Mouse (Mus musculus): ENCODE measurements around the gene Pdzrn3. TPM values are rescaled to one million over a fixed set of nuclear protein-coding genes. Genes with fewer than 3 reads are reported as not detected.

Pdzrn3 gene
- total and polyA plus RNA-seq, 3 experiments: 0.33 TPM; not detected in 2

DNA sequence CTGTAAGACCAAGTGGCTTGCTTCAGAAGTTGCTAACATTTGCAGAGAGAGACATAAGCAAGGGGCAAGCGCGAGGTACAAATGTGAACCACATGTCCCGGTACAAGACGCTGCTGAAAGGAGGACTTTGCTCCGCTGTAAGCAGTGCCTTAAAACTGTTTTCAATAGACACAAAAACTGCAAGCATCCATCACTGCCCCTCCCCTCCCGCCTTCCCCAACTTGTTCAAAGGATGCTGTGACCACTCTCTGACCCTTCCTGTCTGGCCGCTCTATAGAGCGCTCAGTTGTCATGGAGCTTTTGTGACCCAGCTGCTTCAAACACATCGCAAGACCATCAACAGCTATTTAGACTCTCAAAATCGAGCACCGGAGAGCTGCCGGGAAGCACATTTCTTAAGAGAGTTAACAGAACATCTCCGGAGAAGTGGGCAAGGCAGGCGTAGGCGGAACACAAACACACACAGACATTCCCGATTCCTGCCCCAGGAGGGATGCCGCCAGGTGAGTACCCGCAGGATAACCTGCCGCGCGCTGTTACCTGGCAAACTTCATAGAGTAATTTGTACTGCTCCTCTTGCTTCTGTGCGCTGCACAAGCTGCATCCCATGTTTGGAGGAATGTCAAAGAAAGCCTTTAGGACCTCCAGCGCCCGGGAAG lies 179.3 kb downstream of the Pdzrn3 start:
- DNase-seq (ENCODE audit: low spot score): no peak
- H3K4me3 ChIP-seq (ENCODE audit: low read depth, low read length): no peak overlapping the region
- no peaks in the 10 kb centered on the region for H3K36me3 ChIP-seq (replicated peaks)
- no peaks in the 10 kb centered on the region for H3K27me3 ChIP-seq (ENCODE audit: insufficient read depth, low read length)
- no peak for ATAC-seq (ENCODE audit: extremely low read depth, insufficient number of reproducible peaks, low FRiP score, poor library complexity, severe bottlenecking)
- TF ChIP-seq TAL1 (conservative IDR thresholded peaks at IDR 0.05; ENCODE audit: low read depth, low read length) (no peak), GATA1 (IDR thresholded peaks at IDR 0.05; ENCODE audit: borderline replicate concordance, low read length) (no peak), CTCF (IDR thresholded peaks at IDR 0.05; ENCODE audit: low read depth, low read length) (no peak), GATA2 (IDR thresholded peaks at IDR 0.05; ENCODE audit: borderline replicate concordance, low read depth, low read length) (no peak), POLR2AphosphoS5 (IDR thresholded peaks at IDR 0.05; ENCODE audit: insufficient replicate concordance, low read depth, low read length) (no peak)
- H3K4me1 ChIP-seq (ENCODE audit: insufficient read depth, low read depth, low read length): no peaks in the 10 kb centered on the region
- H3K9me3 ChIP-seq (replicated peaks): peaks cover 72% of the 10 kb centered on the region

DNA sequence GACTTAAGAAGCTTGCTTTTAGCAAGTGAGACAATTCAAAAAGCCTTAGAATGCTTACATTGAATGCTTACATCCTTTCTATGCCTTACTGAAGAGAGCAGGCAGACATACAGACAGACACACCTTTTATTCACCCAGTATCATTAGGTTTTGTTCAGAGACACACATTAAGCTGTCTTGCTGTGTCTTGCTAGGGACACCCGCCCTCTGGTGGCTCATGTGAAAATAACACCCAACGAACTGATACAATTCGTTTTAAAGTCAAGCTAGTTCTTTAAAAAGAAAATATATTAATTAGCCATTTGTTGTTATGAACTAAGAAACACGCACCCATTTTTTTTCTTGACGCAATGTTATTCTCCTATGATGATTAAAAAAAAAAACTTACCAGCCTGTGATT lies 180.1 kb downstream of the Pdzrn3 start:
- no peak for ATAC-seq (ENCODE audit: extremely low read depth, insufficient number of reproducible peaks, low FRiP score, poor library complexity, severe bottlenecking)
- H3K4me1 ChIP-seq (ENCODE audit: insufficient read depth, low read depth, low read length): no peaks in the 10 kb centered on the region
- TF ChIP-seq GATA2 (IDR thresholded peaks at IDR 0.05; ENCODE audit: borderline replicate concordance, low read depth, low read length) (no peak), TAL1 (conservative IDR thresholded peaks at IDR 0.05; ENCODE audit: low read depth, low read length) (no peak), GATA1 (IDR thresholded peaks at IDR 0.05; ENCODE audit: borderline replicate concordance, low read length) (no peak), CTCF (IDR thresholded peaks at IDR 0.05; ENCODE audit: low read depth, low read length) (no peak), POLR2AphosphoS5 (IDR thresholded peaks at IDR 0.05; ENCODE audit: insufficient replicate concordance, low read depth, low read length) (no peak)
- no peak for DNase-seq (ENCODE audit: low spot score)
- no peak overlapping the region for H3K4me3 ChIP-seq (ENCODE audit: low read depth, low read length)
- H3K36me3 ChIP-seq (replicated peaks): no peaks in the 10 kb centered on the region
- peaks cover 72% of the 10 kb centered on the region for H3K9me3 ChIP-seq (replicated peaks)
- no peaks in the 10 kb centered on the region for H3K27me3 ChIP-seq (ENCODE audit: insufficient read depth, low read length)

GRCm38 (mm10) chr6:101195891-101196290 lies 181.8 kb downstream of the Pdzrn3 start:
- no peak for ATAC-seq (ENCODE audit: extremely low read depth, insufficient number of reproducible peaks, low FRiP score, poor library complexity, severe bottlenecking)
- TF ChIP-seq GATA1 (IDR thresholded peaks at IDR 0.05; ENCODE audit: borderline replicate concordance, low read length): no peak
- no peak for TF ChIP-seq POLR2AphosphoS5 (IDR thresholded peaks at IDR 0.05; ENCODE audit: insufficient replicate concordance, low read depth, low read length)
- no peak for TF ChIP-seq TAL1 (conservative IDR thresholded peaks at IDR 0.05; ENCODE audit: low read depth, low read length)
- TF ChIP-seq CTCF (IDR thresholded peaks at IDR 0.05; ENCODE audit: low read depth, low read length): no peak
- no peak for TF ChIP-seq GATA2 (IDR thresholded peaks at IDR 0.05; ENCODE audit: borderline replicate concordance, low read depth, low read length)
- no peak overlapping the region for H3K4me3 ChIP-seq (ENCODE audit: low read depth, low read length)
- no peaks in the 10 kb centered on the region for H3K4me1 ChIP-seq (ENCODE audit: insufficient read depth, low read depth, low read length)
- peaks cover 70% of the 10 kb centered on the region for H3K9me3 ChIP-seq (replicated peaks)
- no peak for DNase-seq (ENCODE audit: low spot score)
- no peaks in the 10 kb centered on the region for H3K36me3 ChIP-seq (replicated peaks)
- no peaks in the 10 kb centered on the region for H3K27me3 ChIP-seq (ENCODE audit: insufficient read depth, low read length)

DNA sequence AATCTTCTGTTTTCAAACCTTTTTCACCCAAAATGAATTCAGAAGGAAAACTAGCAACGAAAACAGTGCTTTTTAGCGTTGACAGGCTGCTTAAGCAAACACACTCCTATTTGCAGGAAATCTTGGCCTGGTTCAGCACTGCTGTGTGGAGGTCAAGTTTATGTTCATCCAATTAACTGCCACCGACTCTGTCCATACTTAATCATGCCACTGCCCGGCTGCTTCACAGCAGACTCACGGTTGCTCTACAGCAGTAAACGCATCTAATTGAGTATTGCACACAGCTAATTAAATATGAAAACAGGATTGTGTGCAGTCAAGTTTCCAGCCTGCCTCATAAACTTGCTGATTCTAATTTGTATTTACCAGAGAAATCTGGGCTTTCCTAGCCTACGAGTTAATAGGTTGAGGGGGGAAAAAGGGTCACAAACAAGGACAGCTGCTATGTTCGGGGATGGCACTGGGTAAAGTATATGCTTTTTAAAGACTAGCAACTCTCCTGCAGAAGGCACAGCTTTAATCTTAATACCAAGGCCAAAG lies 183.2 kb downstream of the Pdzrn3 start:
- H3K36me3 ChIP-seq (replicated peaks): no peaks in the 10 kb centered on the region
- TF ChIP-seq GATA1 (IDR thresholded peaks at IDR 0.05; ENCODE audit: borderline replicate concordance, low read length) (no peak), GATA2 (IDR thresholded peaks at IDR 0.05; ENCODE audit: borderline replicate concordance, low read depth, low read length) (no peak), POLR2AphosphoS5 (IDR thresholded peaks at IDR 0.05; ENCODE audit: insufficient replicate concordance, low read depth, low read length) (no peak), TAL1 (conservative IDR thresholded peaks at IDR 0.05; ENCODE audit: low read depth, low read length) (no peak), CTCF (IDR thresholded peaks at IDR 0.05; ENCODE audit: low read depth, low read length) (no peak)
- no peaks in the 10 kb centered on the region for H3K27me3 ChIP-seq (ENCODE audit: insufficient read depth, low read length)
- no peaks in the 10 kb centered on the region for H3K4me1 ChIP-seq (ENCODE audit: insufficient read depth, low read depth, low read length)
- ATAC-seq (ENCODE audit: extremely low read depth, insufficient number of reproducible peaks, low FRiP score, poor library complexity, severe bottlenecking) (no peak), DNase-seq (ENCODE audit: low spot score) (no peak)
- no peak overlapping the region for H3K4me3 ChIP-seq (ENCODE audit: low read depth, low read length)
- H3K9me3 ChIP-seq (replicated peaks): peaks cover 65% of the 10 kb centered on the region

DNA sequence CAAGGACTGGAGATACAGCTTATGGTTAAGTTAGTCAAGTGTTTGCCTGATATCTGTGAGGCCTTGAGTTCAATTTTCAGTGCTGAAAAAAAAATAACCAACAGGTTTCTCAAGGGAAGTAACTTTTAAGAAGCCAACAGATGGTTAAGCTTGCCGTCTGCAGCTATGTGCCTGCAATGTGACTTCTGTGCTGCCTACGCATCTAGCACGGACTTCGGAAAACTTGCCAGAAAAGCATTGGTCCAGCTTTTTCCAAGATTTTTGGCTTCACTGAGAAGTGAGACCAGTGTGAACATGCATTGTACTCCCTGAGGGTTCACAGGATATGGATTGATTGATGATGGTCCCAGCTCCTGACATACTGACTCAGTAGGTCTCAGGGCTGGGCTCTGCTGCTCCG lies 186.1 kb downstream of the Pdzrn3 start:
- no peak for ATAC-seq (ENCODE audit: extremely low read depth, insufficient number of reproducible peaks, low FRiP score, poor library complexity, severe bottlenecking)
- DNase-seq (ENCODE audit: low spot score): no peak
- no peaks in the 10 kb centered on the region for H3K27me3 ChIP-seq (ENCODE audit: insufficient read depth, low read length)
- H3K9me3 ChIP-seq (replicated peaks): peaks cover 57% of the 10 kb centered on the region
- TF ChIP-seq GATA2 (IDR thresholded peaks at IDR 0.05; ENCODE audit: borderline replicate concordance, low read depth, low read length) (no peak), CTCF (IDR thresholded peaks at IDR 0.05; ENCODE audit: low read depth, low read length) (no peak), GATA1 (IDR thresholded peaks at IDR 0.05; ENCODE audit: borderline replicate concordance, low read length) (no peak), TAL1 (conservative IDR thresholded peaks at IDR 0.05; ENCODE audit: low read depth, low read length) (no peak), POLR2AphosphoS5 (IDR thresholded peaks at IDR 0.05; ENCODE audit: insufficient replicate concordance, low read depth, low read length) (no peak)
- H3K36me3 ChIP-seq (replicated peaks): no peaks in the 10 kb centered on the region
- H3K4me1 ChIP-seq (ENCODE audit: insufficient read depth, low read depth, low read length): no peaks in the 10 kb centered on the region
- H3K4me3 ChIP-seq (ENCODE audit: low read depth, low read length): no peak overlapping the region

DNA sequence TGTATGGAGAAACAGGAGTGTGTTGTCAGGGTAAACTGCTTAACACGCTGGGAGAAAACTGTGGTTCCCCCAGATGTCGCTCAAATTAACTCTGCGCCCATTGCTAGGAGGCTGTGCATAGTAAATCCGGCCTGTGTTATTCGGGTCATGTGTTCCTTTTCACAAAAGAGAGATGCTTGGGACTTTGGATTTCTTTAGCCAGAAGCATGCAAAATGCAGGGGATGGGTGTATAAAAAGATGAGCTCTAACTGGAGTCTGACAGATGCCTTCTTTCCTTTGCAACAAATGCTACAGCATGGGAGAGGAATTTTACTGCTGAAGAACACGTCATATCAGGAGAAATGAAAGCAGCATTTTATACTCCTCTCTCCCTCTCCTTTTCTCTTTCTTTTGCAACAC lies 190.4 kb downstream of the Pdzrn3 start:
- ATAC-seq (ENCODE audit: extremely low read depth, insufficient number of reproducible peaks, low FRiP score, poor library complexity, severe bottlenecking) (no peak), DNase-seq (ENCODE audit: low spot score) (no peak)
- Histone ChIP-seq H3K4me1 (ENCODE audit: insufficient read depth, low read depth, low read length) (no peaks in the 10 kb centered on the region), H3K9me3 (replicated peaks) (peaks cover 50% of the 10 kb centered on the region), H3K27me3 (ENCODE audit: insufficient read depth, low read length) (no peaks in the 10 kb centered on the region), H3K4me3 (ENCODE audit: low read depth, low read length) (no peak overlapping the region), H3K36me3 (replicated peaks) (no peaks in the 10 kb centered on the region)
- TF ChIP-seq GATA1 (IDR thresholded peaks at IDR 0.05; ENCODE audit: borderline replicate concordance, low read length): no peak
- TF ChIP-seq POLR2AphosphoS5 (IDR thresholded peaks at IDR 0.05; ENCODE audit: insufficient replicate concordance, low read depth, low read length): no peak
- no peak for TF ChIP-seq TAL1 (conservative IDR thresholded peaks at IDR 0.05; ENCODE audit: low read depth, low read length)
- no peak for TF ChIP-seq GATA2 (IDR thresholded peaks at IDR 0.05; ENCODE audit: borderline replicate concordance, low read depth, low read length)
- TF ChIP-seq CTCF (IDR thresholded peaks at IDR 0.05; ENCODE audit: low read depth, low read length): no peak
